Mouse (Mus musculus) intestine, postnatal 0 days (tissue): ENCODE measurements around the gene Pced1b. TPM values are rescaled to one million over a fixed set of nuclear protein-coding genes. Genes with fewer than 3 reads are reported as not detected.
"Not testable (repeated sequence)": the region's sequence is repeated elsewhere in the genome, so short reads cannot be mapped to it uniquely, and the experiment has no call there.

Source experiments
- ATAC-seq: fragments of 200-750 bp; cut with Nextera tagmentation; 2 replicates; pipeline ENCODE4 v1.8.0; 2017; ENCODE audit warnings: mild to moderate bottlenecking, moderate TSS enrichment, moderate library complexity
- H3K27ac ChIP-seq: fragments of 300-500 bp; sonication (generic); 2 replicates; pipeline ENCODE4 v1.5.1; 2014; ENCODE audit warnings: mild to moderate bottlenecking, low read depth, low read length, moderate library complexity
- H3K27me3 ChIP-seq: fragments of 300-500 bp; sonication (generic); replicated peaks from 2 replicates; pipeline ENCODE4 v1.6.1; 2014; ENCODE audit warnings: low read length, mixed read lengths; ENCODE audit not compliant: control insufficient read depth, insufficient read depth
- H3K36me3 ChIP-seq: fragments of 300-500 bp; sonication (generic); 2 replicates; pipeline ENCODE4 v1.6.1; 2014; ENCODE audit warnings: mild to moderate bottlenecking, moderate library complexity; ENCODE audit not compliant: control insufficient read depth, insufficient read depth
- H3K4me1 ChIP-seq: fragments of 300-500 bp; sonication (generic); replicated peaks from 2 replicates; pipeline ENCODE4 v1.6.1; 2014; ENCODE audit warnings: antibody characterized with exemption, low read length, mixed read lengths; ENCODE audit not compliant: control insufficient read depth, insufficient read depth
- H3K4me2 ChIP-seq: fragments of 300-500 bp; sonication (generic); replicated peaks from 2 replicates; pipeline ENCODE4 v1.6.1; 2014; ENCODE audit warnings: low read depth, mild to moderate bottlenecking, moderate library complexity
- H3K4me3 ChIP-seq: fragments of 300-500 bp; sonication (generic); 2 replicates; pipeline ENCODE4 v1.5.1; 2014; ENCODE audit warnings: low read depth, low read length
- H3K9ac ChIP-seq: fragments of 300-500 bp; sonication (generic); 2 replicates; pipeline ENCODE4 v1.6.1; 2014; ENCODE audit warnings: mild to moderate bottlenecking, low read depth, low read length
- H3K9me3 ChIP-seq: fragments of 300-500 bp; sonication (generic); 2 replicates; pipeline ENCODE4 v1.6.1; 2016; ENCODE audit warnings: mixed run types; ENCODE audit not compliant: control insufficient read depth
- CTCF ChIP-seq: sonication (generic); IDR thresholded peaks from 2 replicates; pipeline ENCODE4 v1.5.1; 2016; ENCODE audit warnings: low read depth, mild to moderate bottlenecking, control low read depth, antibody characterized with exemption, moderate library complexity
- WGBS: fragments of 180-500 bp; shearing (Covaris S2); extraction: QIAGEN DNeasy Blood & Tissue Kit; methylation state at CpG from one replicate; pipeline ENCODE4 v1.1.7; 2014; 5-methylcytosine and 5-hydroxymethylcytosine counted together
- polyA plus RNA-seq: library from polyadenylated mRNA; unstranded; fragments of >200 nt; fragmentation: Nextera tagmentation; extraction: Ambion mirVana; gene quantifications from 2 replicates; pipeline ENCODE4 v1.2.1, GENCODE M21; 2015

Pced1b gene
- 1.6 and 1.8 TPM in 2 replicates for polyA plus RNA-seq

DNA sequence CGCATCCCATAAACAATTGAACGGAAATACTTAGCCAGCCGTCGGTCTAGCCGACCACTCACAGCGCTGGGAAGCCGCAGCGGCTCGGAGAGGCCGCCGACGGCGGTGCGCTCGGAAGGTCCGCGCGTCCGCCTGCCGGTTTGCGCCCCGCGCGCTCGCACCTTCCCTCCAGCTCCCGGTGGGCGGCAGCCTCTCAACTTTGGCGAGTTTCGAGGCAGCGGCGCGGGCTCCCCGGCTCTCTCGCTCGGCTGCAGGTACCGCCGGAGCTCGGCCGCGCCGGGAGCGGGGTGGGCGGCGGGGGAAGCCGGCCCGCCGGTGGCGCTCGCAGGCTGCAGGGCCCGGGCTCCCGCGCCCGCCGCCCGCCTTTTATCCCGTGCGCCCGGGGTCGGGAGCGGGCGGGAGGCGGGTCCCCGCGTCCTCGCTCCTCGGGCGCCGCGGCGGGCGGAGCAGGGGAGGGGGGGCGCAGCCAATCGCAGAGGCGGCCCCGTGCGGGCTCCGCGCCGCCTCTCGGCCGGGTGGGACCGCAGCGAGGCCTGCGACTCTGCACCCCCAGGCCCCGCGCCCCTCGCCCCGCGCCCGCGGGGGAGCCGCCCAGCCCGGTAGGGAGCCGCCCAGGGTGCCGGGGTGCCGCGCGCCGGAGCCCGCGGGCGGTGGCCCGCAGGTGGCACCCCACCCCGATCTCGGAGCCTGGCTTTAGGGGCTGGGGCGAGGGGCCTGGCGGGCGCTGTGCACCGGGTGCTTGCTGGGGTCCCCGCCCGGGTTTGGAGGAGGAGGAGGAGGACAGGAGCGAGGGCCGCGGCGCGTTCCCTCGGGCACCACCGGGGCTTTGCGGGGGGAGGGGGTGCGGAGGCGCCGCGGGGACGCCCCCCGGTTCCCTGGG, at the start of gene Pced1b, which contains the start of gene Amigo2:
Gene Pced1b (plus strand): TSS at position 197 of the 880 bp plus-strand sequence.
Gene Amigo2 (minus strand): TSS at position 377 of the 880 bp plus-strand sequence.
- Histone ChIP-seq H3K36me3 (no peaks in the 10 kb centered on the region), H3K4me2 (peak within 1 kb of the TSS; percentile 98), H3K4me3 (peak within 1 kb of the TSS; percentile 71), H3K9ac (peak within 1 kb of the TSS; percentile 85), H3K4me1 (no peaks in the 10 kb centered on the region), H3K9me3 (no peaks in the 10 kb centered on the region), H3K27me3 (peaks cover 29% of the 10 kb centered on the region), H3K27ac (peak within 1 kb of the TSS; percentile 77)
- peak; percentile 27 for TF ChIP-seq CTCF
- WGBS: under 1% methylated on average over 95 of the region's 125 CpGs
- peak; percentile 55 for ATAC-seq

DNA sequence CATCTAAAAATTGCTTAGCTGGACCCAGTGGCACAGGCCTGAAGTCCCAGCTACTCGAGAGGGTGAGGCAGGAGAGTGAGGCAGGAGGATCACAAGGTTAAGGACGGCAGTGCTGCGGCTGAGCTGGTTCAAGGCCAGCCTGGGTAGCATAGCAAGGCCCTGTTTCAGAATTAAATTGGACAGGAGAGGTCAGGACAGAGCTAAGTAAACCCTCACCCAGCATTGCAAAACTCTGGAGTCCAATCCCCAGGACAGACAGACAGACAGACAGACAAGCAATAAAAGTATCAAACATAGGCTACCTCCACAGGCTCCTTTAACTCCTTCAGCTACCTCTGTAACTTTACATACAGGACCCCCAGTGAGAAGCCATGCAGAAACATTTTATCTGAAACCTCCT, 42.0 kb upstream of the Pced1b start:
- Histone ChIP-seq H3K4me3 (no peak overlapping the region), H3K4me1 (no peaks in the 10 kb centered on the region), H3K9ac (no peak overlapping the region), H3K36me3 (no peaks in the 10 kb centered on the region), H3K4me2 (no peak overlapping the region), H3K27ac (no peak overlapping the region), H3K9me3 (no peaks in the 10 kb centered on the region), H3K27me3 (no peaks in the 10 kb centered on the region)
- no peak for TF ChIP-seq CTCF
- WGBS: 82% methylated on average over 3 of the region's 3 CpGs
- ATAC-seq: no peak

DNA sequence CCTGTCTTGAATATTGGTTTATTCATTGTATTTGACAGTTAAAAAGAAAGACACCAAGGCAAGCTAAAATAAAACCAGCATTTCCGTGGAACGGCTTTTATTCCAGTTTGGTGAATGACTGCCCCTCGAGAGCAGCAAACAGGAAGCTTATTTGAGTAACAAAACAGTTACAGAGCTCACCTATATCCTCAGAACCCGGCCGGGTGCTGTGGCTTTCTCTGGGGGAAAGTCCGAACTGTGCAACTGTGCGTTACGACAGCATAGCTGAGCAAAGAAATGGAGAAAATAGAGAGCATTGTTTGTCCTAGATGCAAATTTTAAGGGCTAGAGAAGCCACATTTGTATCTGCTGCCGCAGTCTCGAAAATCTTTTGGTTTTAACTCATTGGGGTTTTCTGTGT, 41.1 kb upstream of the Pced1b start:
- 87% methylated on average over 10 of the region's 10 CpGs for WGBS
- Histone ChIP-seq H3K27me3 (no peaks in the 10 kb centered on the region), H3K36me3 (no peaks in the 10 kb centered on the region)

GRCm38 (mm10) chr15:97206506-97206905, 40.4 kb upstream of the Pced1b start:
- Histone ChIP-seq H3K4me1 (no peaks in the 10 kb centered on the region), H3K27me3 (no peaks in the 10 kb centered on the region), H3K27ac (no peak overlapping the region), H3K9me3 (no peaks in the 10 kb centered on the region), H3K36me3 (no peaks in the 10 kb centered on the region), H3K9ac (no peak overlapping the region), H3K4me3 (no peak overlapping the region), H3K4me2 (no peak overlapping the region)
- ATAC-seq: no peak
- WGBS: 96% methylated on average over 8 of the region's 8 CpGs
- TF ChIP-seq CTCF: no peak

More for the DNA sequence above, 41.1 kb upstream of the Pced1b start:
- no peak for ATAC-seq
- Histone ChIP-seq H3K9ac (no peak overlapping the region), H3K9me3 (no peaks in the 10 kb centered on the region), H3K4me3 (no peak overlapping the region), H3K4me1 (no peaks in the 10 kb centered on the region), H3K4me2 (no peak overlapping the region), H3K27ac (no peak overlapping the region)
- no peak for TF ChIP-seq CTCF

DNA sequence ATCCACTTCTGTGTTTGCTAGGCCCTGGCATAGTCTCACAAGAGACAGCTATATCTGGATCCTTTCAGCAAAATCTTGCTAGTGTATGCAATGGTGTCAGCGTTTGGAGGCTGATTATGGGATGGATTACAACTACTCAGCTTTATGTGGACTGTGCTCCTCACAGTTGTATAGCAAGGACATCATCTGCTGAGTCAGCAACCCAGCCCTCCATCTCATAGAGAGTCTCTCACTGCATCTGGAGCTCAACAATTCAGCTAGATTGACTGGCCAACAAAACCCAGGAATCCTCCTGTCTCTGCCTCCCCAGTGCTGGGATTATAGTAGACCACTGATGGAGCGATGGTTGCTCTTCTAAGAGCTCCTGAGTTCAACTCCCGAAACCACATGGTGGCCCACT, 37.2 kb upstream of the Pced1b start:
- H3K27me3 ChIP-seq, H3K4me2 ChIP-seq, H3K4me1 ChIP-seq, H3K9me3 ChIP-seq, H3K27ac ChIP-seq, ATAC-seq, H3K9ac ChIP-seq, H3K36me3 ChIP-seq, H3K4me3 ChIP-seq: not testable (repeated sequence)
- 88% methylated on average over 3 of the region's 3 CpGs for WGBS

- Histone ChIP-seq H3K4me1 (no peaks in the 10 kb centered on the region), H3K4me3 (no peak overlapping the region), H3K9me3 (no peaks in the 10 kb centered on the region), H3K27me3 (no peaks in the 10 kb centered on the region), H3K36me3 (no peaks in the 10 kb centered on the region), H3K27ac (no peak overlapping the region), H3K4me2 (no peak overlapping the region), H3K9ac (no peak overlapping the region)
- 73% methylated on average over 17 of the region's 17 CpGs for WGBS
- no peak for TF ChIP-seq CTCF
- no peak for ATAC-seq
Observed at GRCm38 (mm10) chr15:97212501-97213477, 34.1 kb upstream of the Pced1b start.
